Mouse (Mus musculus): ENCODE data around the gene Olfr221.

- TF ChIP-seq CTCF (IDR thresholded peaks at IDR 0.05; ENCODE audit: extremely low read depth, insufficient read depth, insufficient read length, insufficient replicate concordance) (no peak), POLR2A (IDR thresholded peaks at IDR 0.05; ENCODE audit: low read depth, low read length) (no peak)
These were observed 36.6 kb downstream of the Olfr221 start for GRCm38 (mm10) chr14:52005616-52006015.

Data from spleen, adult 2 months (tissue).